8 mouse cellular contexts compared by ENCODE assay signal in the genomic region with DNA sequence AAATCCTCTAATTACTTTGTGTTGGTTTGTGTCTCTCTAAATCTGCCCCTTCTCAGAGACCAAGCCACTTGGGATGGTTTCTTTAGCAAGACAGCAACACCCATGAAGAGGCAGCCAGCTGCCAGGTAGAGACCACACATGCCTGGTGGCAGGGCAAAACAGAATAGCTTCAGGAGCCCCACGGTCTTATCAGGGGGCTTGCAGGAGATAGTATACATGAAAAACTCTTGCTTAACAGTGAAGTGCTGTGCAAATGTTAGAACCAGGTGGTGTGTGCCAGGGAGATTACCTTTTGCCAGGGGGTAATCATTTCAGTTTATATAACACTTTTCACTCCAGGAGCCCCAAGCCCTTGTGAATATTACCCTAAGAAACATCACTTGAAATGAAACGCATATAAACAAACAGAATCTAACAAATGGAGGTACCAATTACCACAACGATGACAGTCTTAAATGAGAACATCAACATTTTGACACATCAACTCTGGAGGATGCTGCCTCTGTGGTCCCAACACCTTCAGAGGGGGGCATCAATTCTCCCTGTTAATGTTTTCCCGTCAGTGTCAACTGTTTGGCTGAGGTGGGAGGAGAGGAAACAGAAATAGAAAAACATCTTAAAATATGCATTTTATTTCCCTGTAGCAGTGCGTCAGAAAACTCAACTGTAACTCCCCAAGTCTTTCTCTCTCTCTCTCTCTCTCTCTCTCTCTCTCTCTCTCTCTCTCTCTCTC. TPM values are rescaled to one million over a fixed set of nuclear protein-coding genes. Genes with fewer than 3 reads are reported as not detected.
DNase-seq lines count a peak whose midpoint lies in the region; ATAC-seq and TF ChIP-seq lines count a peak whose summit lies in the region.

No protein-coding gene starts in this region.

- ATAC-seq in intestine, embryonic 14.5 days (replicated peaks; ENCODE audit: low FRiP score, low TSS enrichment, low read depth): no peak
- ATAC-seq in intestine, embryonic 15.5 days: no peak
- ATAC-seq in embryonic facial prominence, embryonic 14.5 days (ENCODE audit: low read depth): no peak
- no peak for ATAC-seq in hindbrain, postnatal 0 days
- 0 out of 2 replicates have a peak, but pooled peaks have one; percentile 9 for ATAC-seq in midbrain, embryonic 13.5 days

- H3K4me2 ChIP-seq in intestine, embryonic 14.5 days (ENCODE audit: low read length): peak overlapping the region; percentile 61
- no peak overlapping the region for H3K4me2 ChIP-seq in intestine, embryonic 15.5 days (replicated peaks)
- peak overlapping the region; percentile 63 for H3K4me2 ChIP-seq in embryonic facial prominence, embryonic 14.5 days (ENCODE audit: low read depth, low read length)
- H3K4me2 ChIP-seq in hindbrain, postnatal 0 days (ENCODE audit: low read depth, low read length): peak overlapping the region; percentile 60
- H3K4me2 ChIP-seq in midbrain, embryonic 13.5 days (replicated peaks): peak overlapping the region; percentile 55

- H3K27me3 ChIP-seq in intestine, embryonic 14.5 days (replicated peaks; ENCODE audit: control insufficient read depth, insufficient read depth, low read length): no peaks in the 10 kb centered on the region
- no peaks in the 10 kb centered on the region for H3K27me3 ChIP-seq in intestine, embryonic 15.5 days (replicated peaks)
- no peaks in the 10 kb centered on the region for H3K27me3 ChIP-seq in embryonic facial prominence, embryonic 14.5 days (replicated peaks; ENCODE audit: control insufficient read depth, insufficient read depth, low read length)
- no peaks in the 10 kb centered on the region for H3K27me3 ChIP-seq in hindbrain, postnatal 0 days (ENCODE audit: insufficient read depth, low read length)
- H3K27me3 ChIP-seq in midbrain, embryonic 13.5 days: peaks cover 6% of the 10 kb centered on the region; the same call in 1 of the 2 replicates

- H3K4me1 ChIP-seq in intestine, embryonic 14.5 days (replicated peaks; ENCODE audit: control insufficient read depth, insufficient read depth, low read length): 0 out of 2 replicates have a peak, but pooled peaks cover 7% of the 10 kb centered on the region
- no peaks in the 10 kb centered on the region for H3K4me1 ChIP-seq in intestine, embryonic 15.5 days (replicated peaks)
- peaks cover 8% of the 10 kb centered on the region for H3K4me1 ChIP-seq in embryonic facial prominence, embryonic 14.5 days (ENCODE audit: control insufficient read depth, insufficient read depth, low read length)
- H3K4me1 ChIP-seq in hindbrain, postnatal 0 days (ENCODE audit: insufficient read depth, low read length): no peaks in the 10 kb centered on the region; the same call in 1 of the 2 replicates
- H3K4me1 ChIP-seq in midbrain, embryonic 13.5 days (replicated peaks): peaks cover 27% of the 10 kb centered on the region

- no peak overlapping the region for H3K9ac ChIP-seq in intestine, embryonic 14.5 days (ENCODE audit: low read length)
- H3K9ac ChIP-seq in intestine, embryonic 15.5 days: no peak overlapping the region
- H3K9ac ChIP-seq in embryonic facial prominence, embryonic 14.5 days (ENCODE audit: low read depth, low read length): peak overlapping the region; percentile 54; the same call in 1 of the 2 replicates
- no peak overlapping the region for H3K9ac ChIP-seq in hindbrain, postnatal 0 days (replicated peaks; ENCODE audit: low read length)
- peak overlapping the region; percentile 67; the same call in 1 of the 2 replicates for H3K9ac ChIP-seq in midbrain, embryonic 13.5 days (replicated peaks)

- 17% methylated on average over 5 of the region's 5 CpGs for WGBS in intestine, embryonic 14.5 days
- WGBS in intestine, embryonic 15.5 days: 20% methylated on average over 5 of the region's 5 CpGs
- 23% methylated on average over 5 of the region's 5 CpGs for WGBS in embryonic facial prominence, embryonic 14.5 days
- 8% methylated on average over 5 of the region's 5 CpGs for WGBS in hindbrain, postnatal 0 days
- WGBS in midbrain, embryonic 13.5 days: 10% methylated on average over 5 of the region's 5 CpGs

- no peak overlapping the region for H3K27ac ChIP-seq in intestine, embryonic 14.5 days (ENCODE audit: low read depth)
- H3K27ac ChIP-seq in intestine, embryonic 15.5 days: no peak overlapping the region
- H3K27ac ChIP-seq in embryonic facial prominence, embryonic 14.5 days (replicated peaks; ENCODE audit: low read depth, low read length): no peak overlapping the region
- H3K27ac ChIP-seq in hindbrain, postnatal 0 days: no peak overlapping the region
- H3K27ac ChIP-seq in midbrain, embryonic 13.5 days: peak overlapping the region; percentile 93

- no peak for DNase-seq in intestine, embryonic 14.5 days (ENCODE audit: low spot score)
- no peak for DNase-seq in embryonic facial prominence, embryonic 14.5 days (ENCODE audit: low spot score)
- no peak for DNase-seq in hindbrain, postnatal 0 days (ENCODE audit: low spot score)
- no peak for DNase-seq in adrenal gland, postnatal 4 days (ENCODE audit: low spot score in 2 of 2)
- DNase-seq in gastrocnemius, postnatal 25 days: no peak
- DNase-seq in urinary bladder, adult 18-20 months (ENCODE audit: low spot score in 2 of 2): no peak

- H3K4me3 ChIP-seq in intestine, embryonic 14.5 days (ENCODE audit: low read depth, low read length): no peak overlapping the region
- H3K4me3 ChIP-seq in intestine, embryonic 15.5 days (replicated peaks): no peak overlapping the region
- no peak overlapping the region for H3K4me3 ChIP-seq in embryonic facial prominence, embryonic 14.5 days (ENCODE audit: low read depth, low read length)
- H3K4me3 ChIP-seq in hindbrain, postnatal 0 days (ENCODE audit: low read length): no peak overlapping the region
- H3K4me3 ChIP-seq in midbrain, embryonic 13.5 days (replicated peaks): peak overlapping the region; percentile 39; the same call in 1 of the 2 replicates

- no peak for TF ChIP-seq CTCF in hindbrain, postnatal 0 days (IDR thresholded peaks at IDR 0.05; ENCODE audit: low read depth)

- H3K9me3 ChIP-seq in intestine, embryonic 14.5 days (ENCODE audit: control insufficient read depth, low read length): no peaks in the 10 kb centered on the region
- H3K9me3 ChIP-seq in intestine, embryonic 15.5 days: no peaks in the 10 kb centered on the region
- no peaks in the 10 kb centered on the region for H3K9me3 ChIP-seq in embryonic facial prominence, embryonic 14.5 days (ENCODE audit: control insufficient read depth, low read length)
- H3K9me3 ChIP-seq in hindbrain, postnatal 0 days (ENCODE audit: low read length): no peaks in the 10 kb centered on the region
- H3K9me3 ChIP-seq in midbrain, embryonic 13.5 days: no peaks in the 10 kb centered on the region

- H3K36me3 ChIP-seq in intestine, embryonic 14.5 days (ENCODE audit: control insufficient read depth, insufficient read depth, low read length): no peaks in the 10 kb centered on the region
- H3K36me3 ChIP-seq in intestine, embryonic 15.5 days: no peaks in the 10 kb centered on the region
- H3K36me3 ChIP-seq in embryonic facial prominence, embryonic 14.5 days (ENCODE audit: control insufficient read depth, insufficient read depth, low read length): no peaks in the 10 kb centered on the region
- H3K36me3 ChIP-seq in hindbrain, postnatal 0 days (ENCODE audit: insufficient read depth, low read length): no peaks in the 10 kb centered on the region
- H3K36me3 ChIP-seq in midbrain, embryonic 13.5 days: no peaks in the 10 kb centered on the region

RNA-seq across cellular contexts. Expression of a gene that starts 56.3 kb away (rescaled TPM):
- polyA plus RNA-seq in intestine, embryonic 14.5 days (2014; fragmentation: Nextera tagmentation; extraction: Ambion mirVana): 70.6 and 70.8 TPM in 2 replicates
- polyA plus RNA-seq in intestine, embryonic 15.5 days (2015; fragmentation: Nextera tagmentation; extraction: Ambion mirVana): 81.9 and 87.5 TPM in 2 replicates
- polyA plus RNA-seq in embryonic facial prominence, embryonic 14.5 days (2014; fragmentation: Nextera tagmentation; extraction: Ambion mirVana): 74.3 and 81.3 TPM in 2 replicates
- total RNA-seq in hindbrain, postnatal 0 days (2014; rRNA removed): 282 and 307 TPM in 2 replicates
- polyA plus RNA-seq in hindbrain, postnatal 0 days (2015; fragmentation: Nextera tagmentation; extraction: Ambion mirVana): 86.5 and 97.4 TPM in 2 replicates
- 82.9 and 93.9 TPM in 2 replicates for polyA plus RNA-seq in midbrain, embryonic 13.5 days (2015; fragmentation: Nextera tagmentation; extraction: Ambion mirVana)
- total RNA-seq in adrenal gland, postnatal 4 days (2021): 100 to 1,000 TPM; 130 to 141 TPM
- 100 to 1,000 TPM in 1 of 2 experiments, 10 to 100 TPM in 1; 99.6 to 101 TPM for total RNA-seq in gastrocnemius, postnatal 25 days (2021)

Comparison
In these comparisons a context has a peak if more than half of its experiments do, and no peak if none do; other contexts are left out.
1. H3K9ac ChIP-seq: peak in embryonic facial prominence, embryonic 14.5 days (single experiment) and midbrain, embryonic 13.5 days (single experiment); none in intestine, embryonic 14.5 days (single experiment), intestine, embryonic 15.5 days (single experiment) and hindbrain, postnatal 0 days (single experiment).